Mouse (Mus musculus): ENCODE results near the gene Mus81. TPM values are rescaled to one million over a fixed set of nuclear protein-coding genes. Genes with fewer than 3 reads are reported as not detected.

The Mus81 gene
- total and polyA plus RNA-seq, 3 experiments = 18.6 to 38.6 (median 21.6) TPM

DNA sequence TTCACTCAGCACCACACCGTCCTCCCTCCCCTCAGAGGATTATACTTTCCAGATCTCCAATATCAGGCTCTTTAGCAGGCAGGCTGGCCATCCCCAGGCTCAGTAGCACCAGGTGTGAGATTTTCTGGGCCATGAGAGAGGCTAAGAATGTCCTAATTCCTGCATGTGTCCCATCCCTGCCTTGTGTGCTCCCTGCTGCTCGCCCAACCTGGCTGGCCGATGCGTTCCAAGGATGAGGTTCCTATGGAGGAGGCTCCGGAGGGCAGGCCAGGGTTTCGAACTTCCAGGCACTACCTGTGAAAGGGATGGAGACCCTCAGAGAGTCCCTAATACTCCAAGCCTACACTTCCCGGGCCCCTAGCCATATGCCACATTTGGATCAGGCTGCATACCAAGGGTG, 2.4 kb downstream of the Mus81 start:
- 90% methylated on average over 7 of the region's 7 CpGs for WGBS

DNA sequence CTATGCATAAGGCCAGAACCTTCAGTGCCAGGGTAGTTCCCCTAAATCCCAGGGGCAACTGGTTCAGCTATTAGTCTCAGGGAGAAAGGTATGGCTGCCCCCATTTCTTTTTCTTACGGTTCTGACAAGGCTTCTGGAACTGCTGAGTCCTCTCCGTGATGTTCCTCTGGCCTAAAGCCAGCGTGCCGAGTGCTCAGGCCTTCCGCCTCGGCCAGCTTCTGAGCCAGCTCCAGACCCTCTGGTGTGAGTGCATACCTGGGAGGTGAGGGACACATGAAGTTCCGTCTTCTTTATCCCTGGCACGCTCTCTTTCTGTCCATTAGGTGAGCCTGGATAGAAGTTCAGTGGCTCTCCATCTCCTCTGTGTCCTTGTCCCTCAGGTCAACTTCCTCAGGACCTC, 2.8 kb downstream of the Mus81 start:
- Histone ChIP-seq H3K4me3 (no peak overlapping the region), H3K36me3 (ENCODE audit: control insufficient read depth, insufficient read depth, low read length) (no peaks in the 10 kb centered on the region), H3K4me1 (ENCODE audit: control insufficient read depth, insufficient read depth, low read length) (peaks cover 2% of the 10 kb centered on the region; the same call in 1 of the 2 replicates), H3K9ac (ENCODE audit: low read depth, low read length) (no peak overlapping the region), H3K27me3 (ENCODE audit: control insufficient read depth, insufficient read depth, low read length) (no peaks in the 10 kb centered on the region), H3K79me2 (replicated peaks; ENCODE audit: control insufficient read depth, insufficient read depth, low read length) (no peaks in the 10 kb centered on the region), H3K27ac (no peak overlapping the region)
- intact Hi-C loops (cut with DNase I) = no loop called here
- WGBS = 78% methylated on average over 8 of the region's 8 CpGs
- DNase-seq = no peak
- TF ChIP-seq EP300 (IDR thresholded peaks at IDR 0.05; ENCODE audit: insufficient read depth, low read depth, low read length) (no peak), POLR2A (IDR thresholded peaks at IDR 0.05; ENCODE audit: insufficient read depth, low read depth, low read length) (no peak)

More for the DNA sequence above, 2.4 kb downstream of the Mus81 start:
- peak in 1 of 2 experiments; percentile 18 for DNase-seq
- H3K27me3 ChIP-seq (ENCODE audit: control insufficient read depth, insufficient read depth, low read length) = no peaks in the 10 kb centered on the region
- no peak overlapping the region for H3K4me3 ChIP-seq
- H3K27ac ChIP-seq = no peak overlapping the region
- TF ChIP-seq CTCF (IDR thresholded peaks at IDR 0.05) (no peak), POLR2A (IDR thresholded peaks at IDR 0.05; ENCODE audit: insufficient read depth, low read depth, low read length) (no peak), EP300 (IDR thresholded peaks at IDR 0.05; ENCODE audit: insufficient read depth, low read depth, low read length) (no peak)
- H3K79me2 ChIP-seq (replicated peaks; ENCODE audit: control insufficient read depth, insufficient read depth, low read length) = no peaks in the 10 kb centered on the region
- intact Hi-C loops (cut with DNase I) = loop anchor here (2.0 kb wide), 3 partner anchors 25 to 119 kb away; partner anchors contain the start of genes Banf1, Eif1ad and Fibp
- H3K36me3 ChIP-seq (ENCODE audit: control insufficient read depth, insufficient read depth, low read length) = no peaks in the 10 kb centered on the region
- peaks cover 2% of the 10 kb centered on the region; the same call in 1 of the 2 replicates for H3K4me1 ChIP-seq (ENCODE audit: control insufficient read depth, insufficient read depth, low read length)
- no peak overlapping the region for H3K9ac ChIP-seq (ENCODE audit: low read depth, low read length)

DNA sequence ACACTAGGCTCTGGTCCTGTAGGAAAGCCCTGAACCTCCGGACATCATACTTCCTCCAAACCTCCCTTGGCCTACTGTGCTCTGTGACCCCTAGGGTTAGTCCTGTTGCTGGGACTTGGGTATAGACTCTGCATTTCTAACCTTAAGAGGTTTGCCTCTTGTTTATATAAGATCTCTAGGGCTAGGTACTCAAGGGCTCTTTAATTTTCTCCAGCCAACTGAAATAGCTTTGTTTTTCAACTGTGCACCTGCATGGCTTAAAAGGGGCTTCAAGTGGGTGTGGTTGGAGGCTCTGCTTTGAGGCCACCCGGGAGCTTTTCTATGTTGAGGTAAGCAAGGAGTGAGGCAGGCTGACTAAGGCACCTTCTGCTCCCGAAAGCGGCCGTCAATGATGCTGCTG, 3.7 kb downstream of the Mus81 start:
- H3K27me3 ChIP-seq (ENCODE audit: control insufficient read depth, insufficient read depth, low read length) = no peaks in the 10 kb centered on the region
- no peaks in the 10 kb centered on the region for H3K79me2 ChIP-seq (replicated peaks; ENCODE audit: control insufficient read depth, insufficient read depth, low read length)
- TF ChIP-seq POLR2A (IDR thresholded peaks at IDR 0.05; ENCODE audit: insufficient read depth, low read depth, low read length) (0 out of 2 replicates have a peak, but pooled peaks have one; percentile 5), EP300 (IDR thresholded peaks at IDR 0.05; ENCODE audit: insufficient read depth, low read depth, low read length) (no peak), CTCF (IDR thresholded peaks at IDR 0.05) (no peak)
- H3K4me3 ChIP-seq = no peak overlapping the region
- intact Hi-C loops (cut with DNase I) = no loop called here
- no peak overlapping the region for H3K27ac ChIP-seq
- H3K9ac ChIP-seq (ENCODE audit: low read depth, low read length) = no peak overlapping the region
- peaks cover 2% of the 10 kb centered on the region; the same call in 1 of the 2 replicates for H3K4me1 ChIP-seq (ENCODE audit: control insufficient read depth, insufficient read depth, low read length)
- no peak for DNase-seq
- H3K36me3 ChIP-seq (ENCODE audit: control insufficient read depth, insufficient read depth, low read length) = no peaks in the 10 kb centered on the region
- 82% methylated on average over 5 of the region's 5 CpGs for WGBS

DNA sequence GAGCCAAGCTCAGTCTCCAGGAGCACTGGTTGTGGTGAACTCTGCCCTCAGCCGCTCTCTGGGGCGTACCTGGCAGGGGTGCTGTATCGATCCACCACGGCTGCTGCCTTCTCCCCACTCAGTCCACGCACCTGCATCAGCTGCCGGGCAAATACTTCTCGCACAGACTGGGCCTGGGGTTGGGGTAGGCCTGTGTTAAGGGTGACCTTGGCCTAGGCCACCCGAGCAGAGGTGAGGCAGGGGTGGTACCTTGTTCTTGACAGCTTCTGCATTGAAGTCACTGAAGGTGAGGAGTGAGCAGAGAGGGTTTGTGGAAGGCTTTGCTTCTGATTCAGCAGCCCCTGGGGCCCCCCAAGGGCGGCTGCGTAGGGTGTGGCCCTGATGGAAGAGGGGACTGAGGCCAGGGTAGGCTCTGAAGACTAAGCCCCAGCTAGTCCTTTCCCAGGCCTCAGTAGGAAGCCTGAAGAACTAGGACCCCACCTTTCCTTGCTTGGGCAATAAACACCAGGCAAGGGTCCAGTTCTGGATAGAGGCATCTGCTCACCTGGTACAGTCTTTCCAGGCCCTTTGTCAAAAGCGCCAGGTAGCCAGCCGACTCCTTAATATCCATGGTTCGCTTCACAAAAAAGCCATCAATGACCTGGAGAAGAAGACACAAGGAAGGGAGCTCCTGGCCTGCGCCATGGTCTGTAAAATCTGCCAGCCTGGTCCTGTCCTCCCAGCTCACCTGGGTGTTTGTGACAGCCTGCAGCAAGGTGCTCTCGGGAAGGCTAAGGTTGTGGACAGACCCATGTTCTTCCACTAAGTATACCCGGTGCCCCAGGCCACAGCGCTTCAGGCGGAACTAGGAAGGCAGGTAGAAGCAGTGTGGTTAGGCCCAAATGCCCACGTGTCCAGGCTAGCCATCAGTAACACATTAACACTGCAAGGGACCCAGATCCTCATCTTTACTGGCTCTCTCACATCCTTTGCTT, 4.5 kb downstream of the Mus81 start:
- H3K4me1 ChIP-seq (ENCODE audit: control insufficient read depth, insufficient read depth, low read length) = peaks cover 2% of the 10 kb centered on the region; the same call in 1 of the 2 replicates
- no peaks in the 10 kb centered on the region for H3K27me3 ChIP-seq (ENCODE audit: control insufficient read depth, insufficient read depth, low read length)
- H3K4me3 ChIP-seq = no peak overlapping the region
- no peak for DNase-seq
- intact Hi-C loops (cut with DNase I) = no loop called here
- no peaks in the 10 kb centered on the region for H3K36me3 ChIP-seq (ENCODE audit: control insufficient read depth, insufficient read depth, low read length)
- H3K9ac ChIP-seq (ENCODE audit: low read depth, low read length) = no peak overlapping the region
- WGBS = 94% methylated on average over 19 of the region's 19 CpGs
- no peak for TF ChIP-seq CTCF (IDR thresholded peaks at IDR 0.05)
- no peak for TF ChIP-seq POLR2A (IDR thresholded peaks at IDR 0.05; ENCODE audit: insufficient read depth, low read depth, low read length)
- TF ChIP-seq EP300 (IDR thresholded peaks at IDR 0.05; ENCODE audit: insufficient read depth, low read depth, low read length) = no peak
- H3K79me2 ChIP-seq (replicated peaks; ENCODE audit: control insufficient read depth, insufficient read depth, low read length) = no peaks in the 10 kb centered on the region
- no peak overlapping the region for H3K27ac ChIP-seq

DNA sequence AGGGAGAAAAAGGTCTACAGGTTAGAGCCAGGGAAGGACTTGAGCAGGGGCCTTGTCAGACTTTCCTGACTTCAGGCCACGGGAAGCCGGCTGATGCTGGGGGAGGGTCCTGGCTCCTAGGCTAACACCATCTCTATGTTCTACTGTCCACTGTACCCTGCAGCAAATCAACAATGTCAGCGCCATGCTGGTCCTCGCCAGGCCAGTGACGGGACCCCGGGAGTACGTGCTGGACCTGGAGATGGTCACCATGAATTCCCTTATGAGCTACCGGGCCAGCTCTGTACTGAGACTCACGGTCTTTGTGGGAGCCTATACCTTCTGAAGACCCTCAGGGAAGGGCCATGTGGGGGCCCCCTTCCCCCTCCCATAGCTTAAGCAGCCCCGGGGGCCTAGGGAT, 6.8 kb downstream of the Mus81 start:
- WGBS = 87% methylated on average over 10 of the region's 10 CpGs
- H3K4me1 ChIP-seq (ENCODE audit: control insufficient read depth, insufficient read depth, low read length) = no peaks in the 10 kb centered on the region
- no peaks in the 10 kb centered on the region for H3K79me2 ChIP-seq (replicated peaks; ENCODE audit: control insufficient read depth, insufficient read depth, low read length)
- intact Hi-C loops (cut with DNase I) = no loop called here
- no peak overlapping the region for H3K4me3 ChIP-seq
- H3K27me3 ChIP-seq (ENCODE audit: control insufficient read depth, insufficient read depth, low read length) = no peaks in the 10 kb centered on the region
- no peak for TF ChIP-seq EP300 (IDR thresholded peaks at IDR 0.05; ENCODE audit: insufficient read depth, low read depth, low read length)
- TF ChIP-seq CTCF (IDR thresholded peaks at IDR 0.05) = no peak
- TF ChIP-seq POLR2A (IDR thresholded peaks at IDR 0.05; ENCODE audit: insufficient read depth, low read depth, low read length) = no peak
- no peak overlapping the region for H3K9ac ChIP-seq (ENCODE audit: low read depth, low read length)
- H3K27ac ChIP-seq = no peak overlapping the region
- H3K36me3 ChIP-seq (ENCODE audit: control insufficient read depth, insufficient read depth, low read length) = no peaks in the 10 kb centered on the region
- no peak for DNase-seq

DNA sequence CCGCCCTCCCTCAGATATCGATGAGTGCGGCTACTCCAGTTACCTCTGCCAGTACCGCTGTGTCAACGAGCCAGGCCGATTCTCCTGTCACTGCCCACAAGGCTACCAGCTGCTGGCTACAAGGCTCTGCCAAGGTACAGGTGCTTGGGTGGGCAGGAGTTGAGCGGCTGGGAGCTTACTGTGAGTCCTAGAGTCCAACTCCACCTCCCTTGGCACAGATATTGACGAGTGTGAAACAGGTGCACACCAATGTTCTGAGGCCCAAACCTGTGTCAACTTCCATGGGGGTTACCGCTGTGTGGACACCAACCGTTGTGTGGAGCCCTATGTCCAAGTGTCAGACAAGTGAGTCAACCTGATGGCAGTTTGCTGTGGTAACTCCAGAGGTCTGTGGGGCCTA, 8.2 kb downstream of the Mus81 start:
- Histone ChIP-seq H3K9ac (ENCODE audit: low read depth, low read length) (no peak overlapping the region), H3K79me2 (replicated peaks; ENCODE audit: control insufficient read depth, insufficient read depth, low read length) (no peaks in the 10 kb centered on the region), H3K36me3 (ENCODE audit: control insufficient read depth, insufficient read depth, low read length) (no peaks in the 10 kb centered on the region), H3K27ac (no peak overlapping the region), H3K27me3 (ENCODE audit: control insufficient read depth, insufficient read depth, low read length) (no peaks in the 10 kb centered on the region), H3K4me3 (no peak overlapping the region), H3K4me1 (ENCODE audit: control insufficient read depth, insufficient read depth, low read length) (no peaks in the 10 kb centered on the region)
- DNase-seq = no peak
- 83% methylated on average over 10 of the region's 10 CpGs for WGBS
- intact Hi-C loops (cut with DNase I) = no loop called here
- TF ChIP-seq POLR2A (IDR thresholded peaks at IDR 0.05; ENCODE audit: insufficient read depth, low read depth, low read length) (no peak), EP300 (IDR thresholded peaks at IDR 0.05; ENCODE audit: insufficient read depth, low read depth, low read length) (no peak), CTCF (IDR thresholded peaks at IDR 0.05) (no peak)
